Mouse (Mus musculus): ENCODE measurements around the gene Fgfr2.

Fgfr2 gene

GRCm38 (mm10) chr7:131345856-131346541 is 1777.2 kb downstream of the Fgfr2 start:
- no peak for TF ChIP-seq GATA4 (IDR thresholded peaks at IDR 0.05; ENCODE audit: insufficient replicate concordance, low read length)

GRCm38 (mm10) chr7:131337502-131338068 is 1785.6 kb downstream of the Fgfr2 start:
- TF ChIP-seq GATA4 (IDR thresholded peaks at IDR 0.05; ENCODE audit: insufficient replicate concordance, low read length): no peak

GRCm38 (mm10) chr7:131333564-131333963 is 1789.6 kb downstream of the Fgfr2 start, which contains the start of gene Fam24a:
Gene Fam24a, plus strand, starts transcription at chr7:131333864.
- TF ChIP-seq GATA4 (IDR thresholded peaks at IDR 0.05; ENCODE audit: insufficient replicate concordance, low read length): no peak

GRCm38 (mm10) chr7:131331688-131332087 is 1791.5 kb downstream of the Fgfr2 start:
- TF ChIP-seq GATA4 (IDR thresholded peaks at IDR 0.05; ENCODE audit: insufficient replicate concordance, low read length): no peak

- TF ChIP-seq GATA4 (IDR thresholded peaks at IDR 0.05; ENCODE audit: insufficient replicate concordance, low read length): no peak
Measured at GRCm38 (mm10) chr7:131329416-131329815, 1793.7 kb downstream of the Fgfr2 start, which contains the start of gene Fam24b. Gene Fam24b, minus strand, starts transcription at chr7:131329516.

GRCm38 (mm10) chr7:131327054-131327453 is 1796.1 kb downstream of the Fgfr2 start:
- TF ChIP-seq GATA4 (IDR thresholded peaks at IDR 0.05; ENCODE audit: insufficient replicate concordance, low read length): no peak

GRCm38 (mm10) chr7:131322192-131322591 is 1801.0 kb downstream of the Fgfr2 start, which contains the start of gene Cuzd1:
Gene Cuzd1, minus strand, starts transcription at chr7:131322292.
- TF ChIP-seq GATA4 (IDR thresholded peaks at IDR 0.05; ENCODE audit: insufficient replicate concordance, low read length): no peak

GRCm38 (mm10) chr7:131318340-131318739 is 1804.8 kb downstream of the Fgfr2 start:
- no peak for TF ChIP-seq GATA4 (IDR thresholded peaks at IDR 0.05; ENCODE audit: insufficient replicate concordance, low read length)

- TF ChIP-seq GATA4 (IDR thresholded peaks at IDR 0.05; ENCODE audit: insufficient replicate concordance, low read length): no peak
Measured at GRCm38 (mm10) chr7:131317587-131317986, 1805.6 kb downstream of the Fgfr2 start.

- no peak for TF ChIP-seq GATA4 (IDR thresholded peaks at IDR 0.05; ENCODE audit: insufficient replicate concordance, low read length)
Measured at GRCm38 (mm10) chr7:131314493-131314892, 1808.7 kb downstream of the Fgfr2 start.

- no peak for TF ChIP-seq GATA4 (IDR thresholded peaks at IDR 0.05; ENCODE audit: insufficient replicate concordance, low read length)
Measured at GRCm38 (mm10) chr7:131306733-131307132, 1816.4 kb downstream of the Fgfr2 start.

GRCm38 (mm10) chr7:131303340-131303739 is 1819.8 kb downstream of the Fgfr2 start:
- TF ChIP-seq GATA4 (IDR thresholded peaks at IDR 0.05; ENCODE audit: insufficient replicate concordance, low read length): no peak

GRCm38 (mm10) chr7:131297151-131297550 is 1826.0 kb downstream of the Fgfr2 start:
- no peak for TF ChIP-seq GATA4 (IDR thresholded peaks at IDR 0.05; ENCODE audit: insufficient replicate concordance, low read length)

GRCm38 (mm10) chr7:131265851-131266250 is 1857.3 kb downstream of the Fgfr2 start:
- no peak for TF ChIP-seq GATA4 (IDR thresholded peaks at IDR 0.05; ENCODE audit: insufficient replicate concordance, low read length)

- no peak for TF ChIP-seq GATA4 (IDR thresholded peaks at IDR 0.05; ENCODE audit: insufficient replicate concordance, low read length)
Measured at GRCm38 (mm10) chr7:131264251-131264650, 1858.9 kb downstream of the Fgfr2 start.

- no peak for TF ChIP-seq GATA4 (IDR thresholded peaks at IDR 0.05; ENCODE audit: insufficient replicate concordance, low read length)
Measured at GRCm38 (mm10) chr7:131260946-131261345, 1862.2 kb downstream of the Fgfr2 start.
